Mouse (Mus musculus): ENCODE results near the gene Fgf15.
"Not testable (repeated sequence)": the region's sequence is repeated elsewhere in the genome, so short reads cannot be mapped to it uniquely, and the experiment has no call there.

Gene Fgf15

DNA sequence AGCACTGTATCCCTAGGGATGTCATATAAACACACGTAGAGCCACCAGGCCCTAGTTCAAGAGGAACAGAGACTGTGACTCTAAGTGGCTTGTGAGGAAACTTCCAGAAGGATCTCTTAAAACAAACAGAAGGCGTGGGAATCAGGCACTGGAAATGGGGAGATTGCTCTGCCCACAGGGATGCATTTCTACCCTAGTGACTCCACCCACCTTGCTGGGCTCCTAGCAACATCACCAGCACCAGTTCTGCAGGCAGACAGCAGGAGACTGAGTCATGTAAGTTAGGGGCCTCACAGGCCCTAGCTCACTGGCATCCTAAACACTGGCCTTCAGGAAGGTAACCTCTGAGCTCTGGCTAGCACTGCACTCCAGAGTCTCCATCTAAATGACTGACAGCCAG is 4.5 kb upstream of the Fgf15 start:
- no peak for DNase-seq

DNA sequence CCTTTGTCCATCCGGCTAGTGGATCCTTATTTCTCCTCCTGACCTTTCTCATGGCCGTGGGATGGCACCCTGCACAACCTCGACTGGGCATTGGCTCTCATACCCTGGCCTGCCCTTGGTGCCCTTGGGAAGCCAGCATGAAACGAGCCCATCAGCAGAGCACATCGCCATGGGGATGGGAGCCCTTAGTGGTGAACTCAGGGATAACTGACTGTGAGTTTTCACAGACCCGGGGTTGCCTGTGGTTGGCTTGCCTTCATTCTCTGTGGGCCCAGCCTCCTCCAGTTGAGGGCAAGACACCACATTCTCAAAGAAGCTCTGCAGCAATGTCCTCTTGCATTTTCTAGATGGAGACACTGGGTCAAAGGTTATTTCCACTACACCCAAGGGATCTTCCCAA is 4.0 kb upstream of the Fgf15 start:
- DNase-seq = no peak

DNA sequence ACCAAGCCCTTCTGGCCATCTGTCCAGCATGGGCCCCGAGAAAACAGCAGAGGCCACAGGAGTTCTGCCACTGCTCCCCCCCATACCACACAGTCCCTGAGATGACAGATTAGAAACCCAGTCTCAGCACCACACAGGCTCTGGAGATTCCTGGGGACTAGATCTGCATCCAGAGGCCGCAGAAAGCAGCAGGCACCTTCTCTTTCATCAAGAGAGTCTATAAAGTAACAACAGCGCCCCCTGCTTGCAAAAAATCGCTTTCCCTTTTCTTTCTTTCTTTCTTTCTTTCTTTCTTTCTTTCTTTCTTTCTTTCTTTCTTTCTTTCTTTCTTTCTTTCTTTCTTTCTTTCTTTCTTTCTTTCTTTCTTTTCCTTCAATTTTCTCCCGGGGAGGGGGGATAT is 2.1 kb upstream of the Fgf15 start:
- DNase-seq = peak in 1 of 2 experiments; percentile 28

DNA sequence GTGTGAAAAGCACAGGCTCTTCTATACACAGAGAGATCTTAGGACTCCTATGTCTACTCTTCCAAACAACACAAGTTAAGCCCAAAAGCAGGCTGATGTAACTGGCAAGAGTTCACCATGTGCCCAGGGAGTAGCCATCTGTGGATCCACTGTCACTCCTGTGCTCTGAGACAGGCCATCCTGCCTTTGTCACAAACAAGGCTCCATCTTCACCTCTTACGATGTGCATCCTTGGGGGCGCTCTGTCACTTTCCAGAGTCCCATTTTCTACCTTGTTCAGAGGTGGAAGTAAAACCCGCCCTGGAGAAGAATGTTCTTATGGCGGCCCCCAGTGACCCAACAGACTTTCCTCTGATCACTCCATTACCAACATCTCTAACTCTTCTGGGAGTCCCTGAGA is 1.6 kb upstream of the Fgf15 start:
- no peak for DNase-seq

DNA sequence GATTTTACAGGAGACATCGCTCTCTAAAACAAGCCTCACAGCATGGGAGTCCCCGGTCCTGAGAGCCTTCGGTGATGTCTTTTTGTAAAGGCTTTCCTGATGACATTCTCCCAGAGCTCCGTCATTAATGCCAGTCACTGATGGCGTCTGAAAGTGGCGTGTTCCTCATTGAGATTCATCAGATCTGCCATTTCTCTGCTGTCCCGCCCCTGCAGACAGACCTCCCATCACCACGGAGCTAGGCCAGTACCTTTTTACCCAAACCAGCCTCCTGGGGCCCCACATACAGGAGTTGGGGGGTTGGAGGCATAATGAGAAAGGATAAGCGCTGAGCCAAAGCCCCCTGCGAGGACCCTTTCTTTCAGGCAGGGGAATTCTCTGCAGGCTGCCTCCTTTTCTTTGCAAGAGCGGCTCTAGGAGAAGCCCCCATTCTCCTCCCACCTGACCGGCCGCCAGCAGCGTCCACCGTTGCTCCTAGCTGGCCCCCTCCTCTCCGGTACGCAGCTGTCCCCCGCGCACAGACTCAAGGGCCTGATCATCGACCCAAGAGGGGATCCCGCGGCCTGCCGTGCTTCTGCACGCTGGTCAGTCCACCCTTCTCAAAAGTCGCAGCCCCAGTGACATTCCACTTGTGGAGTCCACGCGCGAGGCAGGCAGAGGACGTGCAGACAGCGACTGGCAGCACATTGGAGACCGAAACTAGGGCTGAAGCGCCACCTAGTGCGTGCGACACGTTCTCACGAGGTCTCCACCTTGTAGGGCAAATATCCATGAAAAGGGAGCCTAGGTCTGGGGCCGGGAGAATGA is 823 bp upstream of the Fgf15 start:
- peak; percentile 53 to 72 for DNase-seq

DNA sequence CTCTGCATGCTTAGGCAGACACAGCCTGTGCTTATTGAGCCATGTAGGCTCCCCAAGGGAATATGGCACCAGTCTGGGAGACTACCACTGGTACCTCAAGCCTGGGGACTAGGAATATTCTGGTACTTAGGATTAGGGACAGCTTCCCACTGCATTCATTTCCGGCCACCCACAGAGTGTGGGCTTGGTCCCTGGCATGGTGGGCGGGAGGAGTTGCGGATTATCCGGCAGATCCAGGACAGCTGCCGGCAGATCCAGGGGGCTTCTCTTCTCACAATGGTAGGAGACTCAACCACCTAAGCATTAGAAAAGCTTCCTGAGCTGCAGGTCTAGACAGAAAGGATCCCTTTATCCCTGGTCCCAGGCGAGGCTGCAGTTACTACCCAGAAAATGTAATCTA is 2.2 kb downstream of the Fgf15 start:
- DNase-seq = no peak

DNA sequence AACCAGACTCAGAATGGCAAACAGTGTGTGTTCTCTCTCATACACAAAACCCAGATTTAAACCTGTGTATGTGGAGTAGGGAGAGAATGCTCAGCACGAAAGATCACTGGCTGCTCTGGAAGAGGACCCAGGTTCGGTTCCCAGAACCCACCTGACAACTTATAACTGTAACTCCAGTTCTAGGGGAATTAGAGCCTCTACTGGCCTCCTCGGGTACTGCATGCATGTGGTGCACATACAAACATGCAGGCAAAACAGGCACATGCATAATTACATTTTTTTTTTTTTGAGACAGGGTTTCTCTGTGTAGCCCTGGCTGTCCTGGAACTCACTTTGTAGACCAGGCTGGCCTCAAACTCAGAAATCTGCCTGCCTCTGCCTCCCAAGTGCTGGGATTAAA is 9.2 kb downstream of the Fgf15 start:
- not testable (repeated sequence) for DNase-seq

DNA sequence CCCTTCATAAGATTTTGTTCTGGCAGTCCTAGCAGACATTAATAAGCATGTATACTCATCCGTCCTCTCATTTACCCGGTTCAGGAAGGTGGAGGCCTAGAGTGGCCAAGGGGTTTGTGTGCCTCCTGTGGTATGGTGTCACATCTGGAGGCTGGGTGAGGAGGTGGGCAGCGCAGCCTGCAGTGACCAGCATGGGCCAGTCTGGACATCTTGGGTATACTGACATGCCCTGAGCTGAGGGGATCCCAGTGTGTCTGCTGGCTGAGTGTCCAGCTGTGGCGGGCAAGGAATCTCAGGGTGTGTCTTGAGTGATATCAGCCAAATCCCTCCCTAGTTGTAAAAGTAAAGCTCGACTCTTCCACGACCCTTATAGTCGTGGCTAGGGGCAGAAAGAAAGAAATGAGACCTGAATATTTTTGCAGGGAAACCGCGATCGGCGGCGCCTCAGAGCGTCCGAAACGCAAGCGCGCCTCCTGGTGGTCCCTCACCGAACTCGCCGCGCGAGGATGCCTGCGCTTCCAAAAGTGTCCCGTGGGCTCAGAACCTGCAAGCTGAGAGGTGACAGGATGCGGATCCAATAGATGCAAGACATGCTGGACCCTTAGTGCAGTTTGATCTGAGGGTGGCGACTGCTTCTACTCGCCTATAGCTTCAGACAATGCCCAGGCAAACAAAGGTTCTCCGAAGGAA is 10.5 kb downstream of the Fgf15 start:
- DNase-seq = peak in 1 of 2 experiments; percentile 43

DNA sequence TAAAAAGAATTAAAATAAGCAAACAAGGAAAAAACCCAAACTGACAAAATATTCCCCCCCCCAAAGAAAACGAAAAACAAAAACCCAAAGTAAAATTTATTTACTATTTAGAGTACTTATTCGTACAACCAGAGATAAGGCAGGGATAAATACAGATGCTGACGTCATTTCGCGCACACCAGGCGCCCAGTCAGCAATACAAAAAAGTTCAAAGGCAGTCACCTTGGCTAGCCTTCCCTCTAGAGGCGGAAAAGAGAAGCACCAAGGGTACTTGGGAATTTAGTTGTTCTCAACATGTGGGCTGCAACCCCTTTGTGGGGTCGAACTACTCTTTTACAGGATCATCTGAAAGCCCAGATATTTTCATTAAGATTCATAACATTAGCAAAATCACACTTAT is 11.5 kb downstream of the Fgf15 start:
- no peak for DNase-seq

DNA sequence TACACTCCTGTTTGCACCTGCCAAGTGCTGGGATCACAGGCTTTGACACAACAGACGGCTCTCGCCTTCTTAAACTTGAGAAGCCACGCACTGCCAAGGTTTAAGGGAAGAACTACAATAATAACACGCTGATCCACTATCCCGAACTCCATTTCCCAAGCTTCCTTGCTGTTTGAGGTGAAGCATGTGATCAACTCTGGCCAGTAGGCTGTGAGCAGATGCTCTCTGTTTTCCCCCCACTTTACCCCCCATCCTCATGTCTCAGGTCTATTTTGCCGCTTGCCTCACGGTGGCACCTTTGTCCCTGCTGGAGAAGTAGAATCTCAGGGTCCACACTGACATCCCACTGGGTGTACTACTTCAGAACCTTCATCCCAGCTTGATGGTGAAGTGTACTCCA is 12.4 kb downstream of the Fgf15 start:
- no peak for DNase-seq

DNA sequence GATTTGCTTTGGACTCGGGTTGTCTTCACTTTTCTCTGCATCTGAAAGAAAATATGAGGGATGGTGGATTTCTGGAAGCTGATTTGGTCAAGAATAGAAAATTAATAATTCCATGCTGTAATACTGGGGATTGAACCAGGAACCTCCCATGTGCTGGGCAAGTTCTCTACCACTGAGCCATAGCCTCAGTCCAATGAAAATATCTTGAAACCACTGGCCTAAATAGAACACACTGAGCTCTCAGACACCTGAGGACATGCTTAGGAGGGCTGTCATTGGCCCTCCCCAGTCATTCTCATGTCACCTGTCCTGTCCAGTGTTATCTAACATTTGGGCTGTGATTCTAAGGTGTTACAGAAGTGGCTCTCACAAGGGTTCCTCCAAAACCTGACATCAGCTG is 14.8 kb downstream of the Fgf15 start:
- DNase-seq = no peak

DNA sequence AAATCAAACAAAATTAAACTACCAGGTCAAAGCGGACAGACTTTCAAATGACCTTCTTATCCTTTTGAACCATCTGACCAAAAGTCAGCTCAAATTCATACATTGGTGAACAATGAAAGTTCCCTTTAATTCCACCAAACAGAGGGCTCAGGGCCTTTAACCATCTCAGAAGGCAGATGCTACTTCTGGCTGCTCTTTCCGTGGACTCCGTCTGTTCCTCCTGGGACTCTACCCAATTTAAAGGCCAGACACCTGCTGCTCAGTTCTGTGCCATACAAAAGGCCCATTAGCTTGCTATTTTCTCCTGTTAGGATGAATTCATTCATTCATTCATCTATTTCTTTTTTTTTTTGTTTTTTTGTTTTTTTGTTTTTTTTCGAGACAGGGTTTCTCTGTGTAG is 16.6 kb downstream of the Fgf15 start:
- DNase-seq = no peak

DNA sequence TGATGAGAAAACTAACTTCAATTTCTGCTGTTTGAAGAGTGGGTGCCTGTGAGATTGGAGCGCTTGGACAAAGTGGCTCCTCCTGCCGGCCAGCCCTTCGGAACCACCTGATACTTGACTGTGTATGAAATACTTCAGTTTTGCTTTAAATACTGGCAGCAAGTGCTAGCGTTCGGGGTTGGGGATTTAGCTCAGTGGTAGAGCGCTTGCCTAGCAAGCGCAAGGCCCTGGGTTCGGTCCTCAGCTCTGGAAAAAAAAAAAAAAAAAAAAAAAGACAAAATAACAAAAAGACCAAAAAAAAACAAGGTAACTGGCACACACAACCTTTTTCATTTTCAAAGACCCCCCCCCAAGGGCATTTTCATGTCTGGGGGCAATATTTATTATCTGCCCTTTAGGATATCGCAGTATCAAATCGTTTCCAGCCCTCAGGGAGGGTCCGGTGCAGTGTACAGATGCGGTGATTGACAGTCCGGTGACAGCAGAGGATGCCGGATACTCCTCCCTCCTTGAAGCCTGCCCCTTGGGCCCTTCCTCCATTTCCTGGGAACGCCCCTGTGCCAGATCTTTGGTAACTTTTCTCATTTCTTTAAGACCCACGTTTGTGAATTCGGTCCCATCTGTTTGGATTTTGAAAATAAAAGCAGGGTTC is 18.1 kb downstream of the Fgf15 start:
- no peak for DNase-seq

DNA sequence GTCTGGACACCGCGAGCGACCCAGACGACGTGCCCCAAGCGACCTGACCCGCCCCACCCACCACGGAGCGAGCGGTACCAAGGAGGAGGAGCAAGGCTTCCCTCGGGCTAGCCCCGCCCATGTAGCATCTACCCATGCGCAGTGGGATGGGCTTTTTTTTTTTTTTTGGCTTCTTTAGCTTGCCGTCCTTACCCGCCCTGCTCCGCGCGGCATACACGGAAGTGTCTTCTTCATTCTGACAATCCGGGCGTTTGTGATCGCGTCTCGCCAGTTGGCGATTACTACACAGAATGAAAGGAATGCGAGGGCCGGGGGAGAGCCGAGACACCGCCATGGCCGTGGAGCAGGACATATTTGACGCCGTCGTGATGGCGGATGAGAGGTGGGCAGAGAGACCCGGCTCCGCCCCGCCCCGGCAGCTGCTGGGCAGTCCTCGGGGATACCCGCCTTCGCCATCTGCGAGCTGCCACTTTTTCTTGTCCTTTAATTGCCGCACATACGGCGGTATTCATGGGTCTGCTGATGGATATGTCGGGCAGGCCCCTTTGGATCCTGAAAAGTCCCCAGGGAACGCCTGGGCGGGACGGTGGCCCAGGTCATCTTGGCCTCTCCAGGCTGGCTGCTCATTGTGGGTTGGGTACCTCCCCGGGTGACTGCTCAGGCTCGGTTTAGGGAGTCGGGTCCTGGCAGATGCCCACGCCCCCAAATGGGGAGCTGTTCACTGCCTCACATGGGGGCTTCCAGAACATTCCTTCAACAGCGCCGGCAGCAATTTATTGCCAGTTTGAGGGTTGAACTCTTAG is 18.8 kb downstream of the Fgf15 start, which contains the start of gene LTO1:
TSS of gene LTO1 (plus strand) at position 153 of the 803 bp plus-strand sequence.
- peak; percentile 89 for DNase-seq

DNA sequence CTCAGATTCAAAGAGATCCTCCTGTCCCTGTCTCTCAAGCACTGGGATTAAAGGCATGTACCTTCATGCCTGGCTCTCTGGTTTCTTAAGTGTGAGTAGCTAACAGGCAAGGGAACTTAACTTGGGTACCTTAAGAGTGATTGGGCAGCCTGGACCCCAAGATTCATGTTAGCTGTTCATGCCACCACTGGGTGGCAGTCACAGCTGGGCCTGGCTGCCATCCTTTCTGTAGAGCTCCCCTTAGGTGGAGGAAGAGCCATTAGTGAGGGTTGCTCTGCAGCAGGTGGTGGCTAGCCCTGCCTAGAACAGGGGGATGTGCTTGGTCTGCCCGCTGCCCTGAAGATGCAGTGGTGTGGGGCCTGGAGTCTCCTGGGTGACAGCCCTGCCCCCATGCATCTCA is 22.5 kb downstream of the Fgf15 start:
- no peak for DNase-seq

DNA sequence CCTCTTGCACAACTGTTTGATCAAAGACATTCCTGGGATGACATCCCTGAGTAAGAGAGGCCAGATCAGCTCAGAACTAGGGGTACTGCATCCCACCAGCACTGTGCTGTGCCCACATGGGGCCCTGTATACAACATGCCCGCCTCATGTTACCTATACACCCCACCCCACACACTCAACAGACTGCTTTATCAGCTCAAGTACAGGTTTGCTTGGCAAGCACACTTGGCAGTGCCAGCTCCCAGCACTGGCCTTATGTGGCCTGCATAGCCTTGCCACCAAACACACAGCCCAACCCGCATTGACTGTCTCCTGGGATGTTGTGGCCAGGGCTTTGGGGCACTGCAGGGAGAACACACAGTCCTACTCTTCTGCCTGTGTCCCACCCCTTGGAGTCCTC is 31.3 kb downstream of the Fgf15 start:
- no peak for DNase-seq

DNA sequence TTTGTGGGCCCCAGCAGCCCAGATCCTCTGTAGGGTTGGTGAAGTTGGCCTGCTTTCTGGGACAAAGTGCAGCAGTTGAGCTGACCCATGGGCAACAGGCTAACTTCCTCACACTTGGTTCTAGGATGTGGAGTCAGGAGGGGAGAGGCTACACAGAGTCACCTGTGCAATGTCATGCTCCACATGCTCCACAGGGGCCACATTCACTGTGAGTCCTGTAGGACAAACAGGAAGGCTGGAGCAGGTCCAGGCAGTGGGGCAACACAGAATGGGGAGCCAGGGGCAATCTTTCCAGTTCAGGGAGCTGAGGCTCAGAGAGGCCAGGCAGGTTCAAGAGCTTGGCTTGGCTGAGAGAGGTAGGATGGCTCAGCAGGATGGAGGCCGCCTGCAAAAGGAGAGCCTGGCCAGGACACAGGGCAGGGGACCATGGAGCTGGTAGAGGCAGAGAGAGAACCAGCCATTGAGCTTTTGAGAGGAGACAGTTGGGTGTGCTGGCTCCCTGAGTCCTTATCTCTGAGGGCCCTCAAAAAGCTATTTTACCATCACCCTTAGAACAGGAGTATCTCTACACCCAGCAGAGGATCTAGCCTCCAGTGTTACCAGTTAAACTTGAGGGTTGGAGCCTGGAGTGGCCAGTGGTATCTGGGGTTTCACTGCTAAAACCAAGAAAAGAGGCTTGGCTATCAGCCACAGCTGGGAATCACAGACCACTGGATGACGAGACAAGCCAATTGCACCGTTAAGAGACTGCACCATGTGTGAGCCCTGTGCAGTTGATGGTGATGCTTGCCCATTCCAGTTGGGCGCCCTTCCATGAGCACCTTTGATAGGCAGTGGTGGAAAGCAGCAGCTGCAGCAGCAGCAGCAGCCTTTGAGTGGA is 31.9 kb downstream of the Fgf15 start:
- DNase-seq = peak in 1 of 2 experiments; percentile 55

DNA sequence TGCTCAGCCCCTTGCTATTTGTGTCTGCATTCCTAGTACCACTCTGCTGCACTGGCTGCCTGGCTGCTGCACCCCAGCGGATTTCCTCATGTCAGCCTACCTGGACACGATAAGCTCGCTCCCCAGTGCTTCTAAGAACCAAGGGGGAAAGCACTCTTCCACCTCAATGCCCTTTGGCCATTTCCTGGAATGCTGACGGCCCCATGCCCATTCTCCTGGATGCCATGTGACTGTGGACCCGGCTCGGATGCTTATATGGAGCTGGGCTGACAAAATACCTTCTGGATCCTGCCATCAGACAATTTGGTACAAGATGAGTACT is 32.5 kb downstream of the Fgf15 start:
- DNase-seq = no peak

DNA sequence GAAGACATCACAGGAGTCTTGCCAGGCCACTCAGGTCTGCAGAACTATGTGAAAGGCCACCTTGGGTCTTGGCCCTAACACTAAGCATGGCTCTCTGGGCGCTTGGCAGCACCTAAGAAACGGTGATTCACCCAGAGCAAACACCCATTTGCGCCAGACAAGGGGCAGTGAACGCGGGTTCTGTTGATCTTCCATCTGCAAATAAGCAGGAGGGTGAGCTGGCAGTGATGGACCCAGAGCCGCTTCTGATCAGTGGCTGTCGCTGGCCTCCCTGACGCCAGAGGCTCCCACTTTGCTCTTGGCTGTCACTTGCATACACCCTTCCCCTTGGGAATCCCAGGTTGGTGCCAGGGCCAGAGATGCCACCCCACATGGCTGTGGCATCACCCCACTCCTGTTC is 33.2 kb downstream of the Fgf15 start:
- DNase-seq = no peak

DNA sequence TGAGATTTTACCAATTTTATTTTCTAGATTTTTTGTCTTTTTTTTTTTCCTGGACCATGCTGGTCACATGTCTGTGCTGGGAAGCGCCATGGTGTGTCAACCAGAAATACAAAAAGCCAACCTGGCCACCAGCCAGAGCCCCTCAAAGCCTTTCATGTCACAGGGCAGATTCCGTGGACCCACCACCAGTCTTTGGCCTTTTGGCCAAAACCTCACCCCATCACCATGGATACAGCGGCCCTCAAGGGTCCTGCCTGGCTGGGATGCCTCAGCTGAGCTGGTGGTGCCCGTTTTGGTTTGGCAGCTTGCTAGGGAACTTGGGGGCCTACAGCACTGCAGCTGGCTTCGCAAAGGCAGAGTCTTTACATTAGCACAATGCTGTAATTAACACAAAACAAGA is 33.6 kb downstream of the Fgf15 start:
- no peak for DNase-seq

DNA sequence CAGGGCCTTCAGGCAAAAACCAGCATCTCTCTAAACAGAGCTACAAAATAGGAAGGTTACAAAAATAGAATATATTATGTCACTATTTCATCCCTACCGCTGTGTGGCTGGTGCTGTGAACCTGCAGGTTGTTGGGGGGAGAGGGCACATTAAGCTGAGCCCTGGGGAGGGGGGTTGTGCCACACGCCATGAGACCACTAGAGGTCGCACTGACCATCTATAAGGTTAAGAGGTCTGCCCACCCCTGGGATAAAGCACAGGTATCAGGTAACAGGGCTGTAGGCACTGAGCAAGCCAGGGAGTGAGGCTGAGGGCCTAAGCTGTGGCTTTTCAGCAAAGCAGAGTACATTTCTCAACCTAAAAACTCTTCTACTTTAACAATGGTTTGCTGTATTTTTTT is 35.4 kb downstream of the Fgf15 start:
- peak in 1 of 2 experiments; percentile 41 for DNase-seq

DNA sequence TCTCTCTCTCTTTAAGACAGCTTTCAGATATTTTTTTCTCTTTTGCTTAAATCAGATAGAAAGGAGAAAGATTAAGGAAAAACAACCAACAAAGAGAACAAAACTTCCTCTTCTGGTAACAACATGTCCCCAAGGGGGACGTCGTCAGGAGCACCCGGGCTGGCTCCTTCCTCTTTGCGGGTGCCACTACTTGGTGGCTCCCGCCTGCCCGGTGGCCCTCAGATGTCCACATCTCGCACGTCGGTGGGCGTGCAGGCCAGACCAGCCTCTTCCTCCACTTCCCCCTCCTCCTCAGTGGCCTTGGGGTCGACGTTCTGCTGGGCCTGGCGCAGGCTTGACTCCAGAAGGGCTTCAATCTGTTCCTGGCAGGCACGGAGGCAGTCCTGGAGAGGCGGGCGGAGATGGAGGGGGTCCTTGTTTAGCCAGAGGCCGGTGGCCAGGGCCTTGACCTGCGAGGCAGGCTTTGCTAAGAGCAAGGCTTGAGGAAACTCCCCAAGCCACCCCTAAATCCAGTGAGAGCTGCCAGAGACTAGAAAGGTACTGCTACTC is 36.1 kb downstream of the Fgf15 start:
- DNase-seq = no peak

Data from kidney, adult 8-10 months (tissue).